Mouse (Mus musculus): Measurements from ENCODE around the gene Sorbs1. TPM values are rescaled to one million over a fixed set of nuclear protein-coding genes. Genes with fewer than 3 reads are reported as not detected.

Sorbs1 gene
- total and polyA plus RNA-seq, 3 experiments = 2.1 to 6.2 (median 3.6) TPM

DNA sequence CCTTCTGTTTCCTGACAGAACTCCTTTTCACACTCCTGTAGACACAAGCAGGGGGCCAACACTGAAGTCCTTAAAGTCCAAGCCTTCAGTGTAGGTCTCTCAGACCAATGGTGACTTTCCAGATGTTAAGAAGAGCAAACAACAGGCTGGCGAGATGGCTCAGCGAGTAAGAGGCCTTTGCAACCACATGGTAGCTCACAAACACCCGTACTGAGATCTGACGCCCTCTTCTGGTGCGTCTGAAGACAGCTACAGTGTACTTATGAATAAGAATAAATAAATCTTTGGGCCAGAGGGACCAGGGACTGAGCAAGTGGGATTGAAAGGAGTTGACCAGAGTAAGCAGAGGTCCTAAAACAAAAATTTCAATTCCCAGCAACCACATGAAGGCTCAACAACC, 129.6 kb downstream of the Sorbs1 start:
- no peak overlapping the region for H3K4me3 ChIP-seq (replicated peaks in 1 of 3; ENCODE audit: low read depth in 2 of 3, low read length in 2 of 3, poor library complexity in 1 of 3)
- dilution Hi-C loops (cut with MboI; ENCODE audit: extremely low pct_ligation_motif_present, extremely low pct_unique_long_range_greater_than_20kb, low sequenced_read_pairs) = loop anchor here (25.0 kb wide), 1 partner anchor 153 kb away; no protein-coding TSS in a partner anchor
- peaks cover 0 to 7% of the 10 kb centered on the region in 2 experiments; a peak in 2 of 4 replicates for H3K4me1 ChIP-seq (ENCODE audit: control insufficient read depth in 1 of 2, insufficient read depth in 2 of 2)
- H3K9me3 ChIP-seq (replicated peaks; ENCODE audit: low read length) = no peaks in the 10 kb centered on the region
- H3K4me2 ChIP-seq (ENCODE audit: insufficient read depth, low read depth, poor library complexity, severe bottlenecking) = no peak overlapping the region
- H3K9ac ChIP-seq (ENCODE audit: insufficient read depth, low read depth) = no peak overlapping the region
- TF ChIP-seq MYC (IDR thresholded peaks at IDR 0.05; ENCODE audit: low read depth, low read length) = peak; percentile 67
- TF ChIP-seq POLR2A (IDR thresholded peaks at IDR 0.05; ENCODE audit: low read depth, low read length) = no peak
- TF ChIP-seq SMC3 (IDR thresholded peaks at IDR 0.05; ENCODE audit: low read depth, low read length) = peak; percentile 57
- peak; percentile 31 for TF ChIP-seq RAD21 (IDR thresholded peaks at IDR 0.05; ENCODE audit: low read depth, low read length)
- no peak for TF ChIP-seq GABPA (IDR thresholded peaks at IDR 0.05; ENCODE audit: insufficient replicate concordance, low read depth, low read length)
- peak in 1 of 2 experiments; percentile 65; a peak in 2 of 4 replicates for TF ChIP-seq CTCF (conservative IDR thresholded peaks at IDR 0.05 in 1 of 2, IDR thresholded peaks at IDR 0.05 in 1 of 2; ENCODE audit: low read depth in 2 of 2, low read length in 2 of 2)
- H3K36me3 ChIP-seq (replicated peaks in 1 of 2; ENCODE audit: control insufficient read depth in 1 of 2, insufficient read depth in 1 of 2, low read length in 1 of 2) = peaks cover 0 to 24% of the 10 kb centered on the region in 2 experiments
- H3K27me3 ChIP-seq (replicated peaks) = no peaks in the 10 kb centered on the region
- DNase-seq (ENCODE audit: extremely low read depth) = peak; percentile 35
- in situ Hi-C loops (cut with MboI; ENCODE audit: low pct_ligation_motif_present, low pct_unique_long_range_greater_than_20kb, low sequenced_read_pairs) = loop anchor here (5.0 to 25.0 kb wide), 2 partner anchors 37 to 328 kb away; no protein-coding TSS in a partner anchor
- H3K79me2 ChIP-seq (replicated peaks; ENCODE audit: control insufficient read depth, extremely low read depth, insufficient read depth, poor library complexity, severe bottlenecking) = no peaks in the 10 kb centered on the region
- no peak overlapping the region for H3K27ac ChIP-seq (ENCODE audit: insufficient read depth, low read depth)

- Histone ChIP-seq H3K4me1 (ENCODE audit: control insufficient read depth in 1 of 2, insufficient read depth in 2 of 2) (peaks cover 0 to 5% of the 10 kb centered on the region in 2 experiments; a peak in 2 of 4 replicates), H3K27me3 (replicated peaks) (no peaks in the 10 kb centered on the region), H3K9ac (ENCODE audit: insufficient read depth, low read depth) (no peak overlapping the region), H3K36me3 (replicated peaks in 1 of 2; ENCODE audit: control insufficient read depth in 1 of 2, insufficient read depth in 1 of 2, low read length in 1 of 2) (peaks cover 0 to 32% of the 10 kb centered on the region in 2 experiments), H3K27ac (ENCODE audit: insufficient read depth, low read depth) (no peak overlapping the region), H3K4me2 (ENCODE audit: insufficient read depth, low read depth, poor library complexity, severe bottlenecking) (no peak overlapping the region), H3K79me2 (replicated peaks; ENCODE audit: control insufficient read depth, extremely low read depth, insufficient read depth, poor library complexity, severe bottlenecking) (no peaks in the 10 kb centered on the region), H3K4me3 (replicated peaks in 1 of 3; ENCODE audit: low read depth in 2 of 3, low read length in 2 of 3, poor library complexity in 1 of 3) (no peak overlapping the region), H3K9me3 (replicated peaks; ENCODE audit: low read length) (no peaks in the 10 kb centered on the region)
- dilution Hi-C loops (cut with MboI; ENCODE audit: extremely low pct_ligation_motif_present, extremely low pct_unique_long_range_greater_than_20kb, low sequenced_read_pairs) (loop anchor here (25.0 kb wide), 1 partner anchor 157 kb away; no protein-coding TSS in a partner anchor), in situ Hi-C loops (cut with MboI; ENCODE audit: low pct_ligation_motif_present, low pct_unique_long_range_greater_than_20kb, low sequenced_read_pairs) (loop anchor here (5.0 to 25.0 kb wide), 2 partner anchors 33 to 332 kb away; no protein-coding TSS in a partner anchor)
- TF ChIP-seq CTCF (conservative IDR thresholded peaks at IDR 0.05 in 1 of 2, IDR thresholded peaks at IDR 0.05 in 1 of 2; ENCODE audit: low read depth in 2 of 2, low read length in 2 of 2) = no peak
- TF ChIP-seq MEF2A (IDR thresholded peaks at IDR 0.05; ENCODE audit: borderline replicate concordance, low read depth, low read length) = no peak
- DNase-seq (ENCODE audit: extremely low read depth) = no peak
These were observed 132.9 kb downstream of the Sorbs1 start for GRCm38 (mm10) chr19:40380656-40381055.

DNA sequence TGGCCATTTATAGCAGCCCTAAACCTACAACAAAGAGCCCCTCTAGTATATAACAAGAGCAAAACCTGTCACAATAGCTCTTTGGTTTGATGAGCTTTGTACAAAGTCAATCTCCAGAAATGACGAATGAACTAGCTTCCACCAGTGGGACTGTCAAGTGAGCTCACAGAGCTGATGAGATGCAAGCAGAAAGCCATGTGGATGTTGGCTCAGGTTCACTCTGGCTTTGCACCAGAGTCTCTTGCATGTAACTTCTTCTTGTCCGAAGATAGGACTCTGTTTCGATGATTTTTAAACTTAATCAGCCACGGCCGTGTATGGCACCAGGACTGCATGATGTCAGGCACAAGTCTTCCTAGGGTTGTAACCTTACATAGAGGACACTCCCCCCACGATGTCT, 133.6 kb downstream of the Sorbs1 start:
- no peak for TF ChIP-seq ZMIZ1 (IDR thresholded peaks at IDR 0.05; ENCODE audit: low read depth, low read length)
- TF ChIP-seq CTCF (conservative IDR thresholded peaks at IDR 0.05 in 1 of 2, IDR thresholded peaks at IDR 0.05 in 1 of 2; ENCODE audit: low read depth in 2 of 2, low read length in 2 of 2) = no peak
- TF ChIP-seq SIN3A (IDR thresholded peaks at IDR 0.05; ENCODE audit: low read length) = no peak
- no peak for TF ChIP-seq ZC3H11A (IDR thresholded peaks at IDR 0.05; ENCODE audit: low read depth, low read length)
- TF ChIP-seq POLR2A (IDR thresholded peaks at IDR 0.05; ENCODE audit: low read depth, low read length) = no peak
- TF ChIP-seq TCF12 (IDR thresholded peaks at IDR 0.05; ENCODE audit: low read depth, low read length) = no peak
- no peak for DNase-seq (ENCODE audit: extremely low read depth)
- H3K4me3 ChIP-seq (replicated peaks in 1 of 3; ENCODE audit: low read depth in 2 of 3, low read length in 2 of 3, poor library complexity in 1 of 3) = no peak overlapping the region
- H3K4me1 ChIP-seq (ENCODE audit: control insufficient read depth in 1 of 2, insufficient read depth in 2 of 2) = peaks cover 0 to 7% of the 10 kb centered on the region in 2 experiments; a peak in 2 of 4 replicates
- dilution Hi-C loops (cut with MboI; ENCODE audit: extremely low pct_ligation_motif_present, extremely low pct_unique_long_range_greater_than_20kb, low sequenced_read_pairs) = loop anchor here (25.0 kb wide), 1 partner anchor 157 kb away; no protein-coding TSS in a partner anchor
- in situ Hi-C loops (cut with MboI; ENCODE audit: low pct_ligation_motif_present, low pct_unique_long_range_greater_than_20kb, low sequenced_read_pairs) = loop anchor here (5.0 to 25.0 kb wide), 2 partner anchors 33 to 332 kb away; no protein-coding TSS in a partner anchor
- H3K9me3 ChIP-seq (replicated peaks; ENCODE audit: low read length) = no peaks in the 10 kb centered on the region
- no peak overlapping the region for H3K27ac ChIP-seq (ENCODE audit: insufficient read depth, low read depth)
- H3K27me3 ChIP-seq (replicated peaks) = no peaks in the 10 kb centered on the region
- peaks cover 0 to 32% of the 10 kb centered on the region in 2 experiments for H3K36me3 ChIP-seq (replicated peaks in 1 of 2; ENCODE audit: control insufficient read depth in 1 of 2, insufficient read depth in 1 of 2, low read length in 1 of 2)
- H3K4me2 ChIP-seq (ENCODE audit: insufficient read depth, low read depth, poor library complexity, severe bottlenecking) = no peak overlapping the region
- no peaks in the 10 kb centered on the region for H3K79me2 ChIP-seq (replicated peaks; ENCODE audit: control insufficient read depth, extremely low read depth, insufficient read depth, poor library complexity, severe bottlenecking)
- H3K9ac ChIP-seq (ENCODE audit: insufficient read depth, low read depth) = no peak overlapping the region

Measured in CH12.LX (cell line).